Mouse (Mus musculus): ENCODE results near the gene Chn2. TPM values are rescaled to one million over a fixed set of nuclear protein-coding genes. Genes with fewer than 3 reads are reported as not detected.

Chn2 gene
- polyA plus RNA-seq, 1 experiment: 12.5 TPM

DNA sequence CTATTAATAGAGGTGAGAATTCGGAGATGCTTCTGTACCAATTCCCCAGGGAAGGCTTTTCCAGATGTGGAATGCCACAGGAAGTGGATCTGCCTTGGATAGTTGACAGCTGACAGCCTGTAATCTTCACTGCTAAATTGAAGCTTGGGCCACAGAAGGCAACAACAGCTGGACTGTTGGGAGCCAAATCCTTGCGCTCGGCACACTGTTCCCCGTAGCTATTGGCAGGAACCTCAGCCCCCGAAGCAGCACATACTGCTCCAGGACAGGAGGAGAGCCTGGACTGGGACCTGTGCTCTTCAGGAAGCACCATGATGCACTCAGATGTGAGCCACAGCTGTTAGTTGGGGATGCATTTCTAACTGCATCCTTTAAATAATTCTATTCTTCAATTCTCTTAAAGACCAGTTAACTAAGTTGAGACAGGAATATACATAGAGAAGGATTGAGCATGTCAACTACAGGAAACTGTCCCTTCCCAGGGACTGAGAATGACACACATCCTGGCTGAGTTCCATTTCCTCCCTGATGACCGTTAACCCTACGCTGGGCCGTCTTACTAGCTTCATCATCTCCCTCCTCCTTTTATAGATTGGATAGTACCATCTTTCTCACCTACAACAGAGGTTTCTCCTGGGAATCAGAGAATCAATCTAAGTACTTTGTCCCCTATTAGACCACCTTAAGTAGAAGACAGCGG lies 64.1 kb downstream of the Chn2 start:
- WGBS: 66% methylated on average over 9 of the region's 9 CpGs
- no peak for DNase-seq (ENCODE audit: low read depth, low spot score)

DNA sequence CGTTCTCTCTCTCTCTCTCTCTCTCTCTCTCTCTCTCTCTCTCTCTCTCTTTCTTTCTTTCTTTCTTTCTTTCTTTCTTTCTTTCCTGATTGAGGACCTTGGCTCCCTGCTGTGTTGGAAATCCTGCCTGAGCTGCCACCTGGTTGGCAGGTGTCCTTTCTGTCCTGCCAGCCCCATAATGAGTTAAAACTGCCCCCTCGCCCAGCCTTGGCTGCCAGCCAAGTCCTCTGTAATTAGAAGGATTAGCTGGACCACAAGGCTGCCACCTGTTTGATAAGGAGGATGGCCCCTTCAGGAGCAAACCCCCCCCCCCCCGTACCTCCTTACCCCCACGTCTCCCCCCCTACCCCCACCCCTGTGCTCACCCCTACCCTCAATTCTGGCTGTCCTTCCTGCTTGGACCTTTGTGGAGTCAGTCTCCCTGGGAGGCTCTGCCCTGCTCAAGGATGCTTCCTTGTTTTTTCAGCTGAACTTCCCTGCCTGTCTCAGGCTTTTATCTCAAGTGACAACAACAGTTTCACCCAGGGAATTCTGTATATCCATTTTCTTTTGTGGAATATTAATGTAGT lies 72.1 kb downstream of the Chn2 start:
- no peak for DNase-seq (ENCODE audit: low read depth, low spot score)
- WGBS: 6% methylated on average over 4 of the region's 4 CpGs

DNA sequence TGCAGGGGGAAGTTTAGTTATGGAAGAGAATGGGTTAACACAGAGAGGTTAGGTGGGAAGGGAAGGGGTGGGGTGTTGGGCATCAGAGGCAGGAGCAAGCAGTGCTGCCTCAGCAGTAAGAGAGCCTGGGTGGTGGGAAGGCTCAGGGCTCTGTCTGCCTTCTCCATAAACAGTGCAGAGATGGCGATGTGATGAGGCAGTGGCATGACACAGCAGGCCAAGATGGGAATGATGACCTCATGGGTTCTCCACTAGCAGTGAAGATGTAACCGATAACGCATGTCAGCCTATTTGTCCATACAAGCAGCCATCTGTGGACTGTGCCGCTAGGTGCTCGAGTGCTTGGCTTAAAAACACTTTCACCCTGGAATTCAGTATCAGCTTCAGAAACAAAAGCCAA lies 74.0 kb downstream of the Chn2 start:
- 86% methylated on average over 5 of the region's 5 CpGs for WGBS

DNA sequence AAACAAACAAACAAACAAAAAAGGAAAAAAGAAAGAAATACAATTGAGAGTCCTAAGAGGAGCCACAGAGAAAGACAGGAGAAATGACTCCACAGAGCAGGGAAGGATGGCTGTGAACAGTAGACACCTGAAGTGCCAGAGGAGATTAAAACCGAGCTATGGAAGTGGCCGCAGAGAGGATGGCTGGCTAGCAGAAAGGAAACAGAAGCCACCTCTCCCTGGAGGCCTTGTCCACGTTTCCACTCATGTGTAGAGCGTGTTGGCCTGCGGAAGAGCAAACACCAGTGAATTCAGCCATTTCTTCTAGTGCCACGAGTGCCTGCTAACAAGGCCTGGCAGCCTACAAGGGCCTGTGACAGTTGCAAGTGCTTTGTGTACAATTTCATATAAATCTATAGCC lies 75.1 kb downstream of the Chn2 start:
- 90% methylated on average over 6 of the region's 6 CpGs for WGBS
- no peak for DNase-seq (ENCODE audit: low read depth, low spot score)

More for the DNA sequence above, 74.0 kb downstream of the Chn2 start:
- DNase-seq (ENCODE audit: low read depth, low spot score): no peak

DNA sequence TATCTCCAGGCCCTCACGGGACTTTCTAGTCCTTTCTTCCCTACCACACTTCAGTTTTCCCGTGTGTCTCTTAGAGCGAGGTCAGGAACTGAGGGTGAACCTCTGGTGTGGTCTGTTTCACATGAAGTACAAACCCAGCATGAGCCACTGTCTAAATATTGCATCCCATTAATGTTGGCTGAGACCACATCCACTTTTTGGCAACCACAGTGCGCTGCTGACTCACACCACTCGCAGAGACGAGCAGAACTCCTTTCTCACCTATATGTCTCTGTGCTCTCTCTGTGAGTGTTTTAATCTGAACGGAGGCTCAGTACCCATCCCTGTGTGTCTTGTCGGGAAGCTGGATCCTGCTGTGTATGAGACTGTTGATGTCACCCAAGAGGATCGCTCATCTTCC lies 76.9 kb downstream of the Chn2 start:
- 78% methylated on average over 9 of the region's 9 CpGs for WGBS
- DNase-seq (ENCODE audit: low read depth, low spot score): no peak

DNA sequence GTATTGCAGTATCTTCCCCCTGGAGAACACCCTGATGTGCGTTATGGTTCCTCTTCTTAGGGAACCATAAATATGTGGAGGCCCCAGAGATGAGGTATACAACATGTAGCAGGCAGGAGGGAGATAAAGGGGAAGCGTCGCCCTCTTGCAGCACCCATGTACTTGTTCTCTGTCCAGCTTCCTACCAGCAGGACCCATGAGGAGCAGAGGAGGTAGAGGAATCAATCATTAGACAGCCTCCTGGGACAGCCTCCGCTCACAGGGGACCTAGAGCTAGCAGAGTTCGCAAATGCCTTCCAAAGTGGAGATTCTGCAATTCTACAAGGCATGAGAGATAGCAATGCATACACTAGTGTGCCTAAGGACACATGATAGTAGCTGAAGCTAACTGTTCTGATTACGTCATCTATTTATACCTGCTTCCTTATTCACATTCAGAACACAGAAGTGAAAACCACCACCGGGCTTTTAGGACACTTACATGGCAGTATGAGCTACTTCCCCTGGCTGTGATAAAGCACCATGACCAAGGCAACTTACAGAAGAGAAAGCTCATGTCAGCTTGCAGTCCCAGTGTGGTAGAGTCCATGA lies 77.7 kb downstream of the Chn2 start:
- no peak for DNase-seq (ENCODE audit: low read depth, low spot score)
- 74% methylated on average over 7 of the region's 7 CpGs for WGBS

DNA sequence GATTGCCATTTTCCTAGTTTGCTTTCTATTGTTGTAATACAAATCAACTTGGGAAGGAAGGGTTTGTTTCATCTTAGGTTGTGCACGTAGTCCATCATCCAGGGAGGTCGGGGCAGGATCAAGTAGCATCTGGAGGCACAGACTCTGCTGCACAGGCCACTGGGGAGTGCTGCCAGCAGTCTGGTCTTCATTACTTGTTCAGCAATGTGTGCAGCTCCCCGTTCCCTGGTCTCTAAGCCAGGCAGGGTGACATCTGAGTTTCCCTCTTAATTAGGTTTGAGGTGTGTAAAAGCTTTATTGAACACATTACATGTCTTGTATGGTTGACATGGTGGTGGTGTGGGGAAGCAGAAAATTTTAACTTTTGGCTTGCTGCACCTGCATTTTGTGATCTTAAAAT lies 79.0 kb downstream of the Chn2 start:
- no peak for DNase-seq (ENCODE audit: low read depth, low spot score)
- WGBS: 86% methylated on average over 3 of the region's 3 CpGs

DNA sequence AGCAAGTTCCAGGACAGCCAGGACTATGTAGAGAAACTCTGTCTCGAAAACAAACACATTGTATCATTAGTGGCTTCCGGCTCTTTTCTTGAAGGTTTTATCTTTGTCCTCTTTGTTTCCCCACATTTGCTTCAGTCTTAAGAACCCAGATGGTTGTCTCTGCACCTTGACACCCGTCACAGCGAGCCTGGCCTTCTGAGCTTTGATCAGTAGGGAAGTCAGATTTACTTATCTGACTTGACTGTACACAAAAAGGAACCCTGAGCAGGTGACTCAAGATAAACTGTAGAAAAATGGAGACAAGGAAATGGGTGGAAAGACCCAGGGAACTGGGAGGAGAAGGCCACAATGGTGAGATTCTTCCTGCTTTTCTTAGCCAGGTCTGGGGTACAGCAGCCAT lies 79.5 kb downstream of the Chn2 start:
- 56% methylated on average over 4 of the region's 4 CpGs for WGBS
- no peak for DNase-seq (ENCODE audit: low read depth, low spot score)

DNA sequence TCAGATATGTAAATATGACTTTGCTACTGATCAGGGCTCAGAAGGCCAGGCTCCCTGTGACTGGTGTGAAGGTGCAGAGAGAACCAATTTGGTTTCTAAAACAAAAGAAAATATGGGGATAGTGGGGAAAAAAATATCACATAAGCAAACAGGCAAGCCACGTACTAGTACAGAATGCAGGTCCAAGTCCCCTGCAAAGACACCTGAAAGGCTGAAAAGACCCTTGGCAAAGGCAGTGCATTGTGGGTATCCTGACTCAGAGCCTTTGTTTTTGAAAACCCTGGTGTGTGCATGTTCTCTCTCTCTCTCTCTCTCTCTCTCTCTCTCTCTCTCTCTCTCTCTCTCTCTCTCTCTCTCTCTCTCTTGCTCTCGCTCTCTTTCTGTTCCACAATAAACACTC lies 80.1 kb downstream of the Chn2 start:
- no peak for DNase-seq (ENCODE audit: low read depth, low spot score)
- 92% methylated on average over 2 of the region's 2 CpGs for WGBS

DNA sequence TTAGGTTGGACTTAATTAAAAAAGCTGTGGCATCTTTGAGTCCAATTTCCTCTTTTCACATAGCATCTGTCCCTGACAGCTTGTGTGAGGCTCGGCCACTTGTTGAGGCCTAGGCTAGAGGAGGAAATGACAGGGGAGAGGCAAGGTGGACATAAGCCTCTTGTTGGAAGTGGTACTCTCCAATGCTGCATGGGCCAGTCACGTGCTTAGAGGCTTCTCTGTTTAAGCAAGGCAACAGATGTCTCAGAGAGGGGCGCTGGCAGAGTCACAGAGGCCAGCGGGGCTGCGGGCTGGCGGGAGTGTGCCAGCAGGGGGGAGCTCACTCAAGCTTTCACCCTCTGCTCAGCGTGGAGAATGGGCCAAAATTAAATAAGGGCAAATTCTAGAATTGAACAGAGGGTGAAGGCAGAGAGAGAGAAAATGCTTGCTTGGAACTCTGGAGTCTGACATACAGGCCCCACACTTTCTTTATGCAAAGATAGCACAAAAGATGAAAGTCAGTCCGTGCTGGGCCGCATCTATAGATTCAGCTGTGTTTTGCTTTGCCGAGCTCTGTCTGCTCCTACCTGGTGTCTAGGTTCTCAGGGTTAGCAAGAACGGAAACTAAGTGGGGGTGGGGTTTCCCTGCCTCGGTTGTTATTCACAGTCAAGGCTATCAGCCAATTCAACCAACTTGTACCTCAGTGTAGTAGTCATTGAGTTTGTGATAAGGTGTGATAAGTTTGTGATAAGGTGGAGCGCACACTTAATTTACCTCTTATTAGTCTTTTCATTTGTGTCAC lies 80.7 kb downstream of the Chn2 start:
- no peak for DNase-seq (ENCODE audit: low read depth, low spot score)
- WGBS: 76% methylated on average over 13 of the region's 13 CpGs

DNA sequence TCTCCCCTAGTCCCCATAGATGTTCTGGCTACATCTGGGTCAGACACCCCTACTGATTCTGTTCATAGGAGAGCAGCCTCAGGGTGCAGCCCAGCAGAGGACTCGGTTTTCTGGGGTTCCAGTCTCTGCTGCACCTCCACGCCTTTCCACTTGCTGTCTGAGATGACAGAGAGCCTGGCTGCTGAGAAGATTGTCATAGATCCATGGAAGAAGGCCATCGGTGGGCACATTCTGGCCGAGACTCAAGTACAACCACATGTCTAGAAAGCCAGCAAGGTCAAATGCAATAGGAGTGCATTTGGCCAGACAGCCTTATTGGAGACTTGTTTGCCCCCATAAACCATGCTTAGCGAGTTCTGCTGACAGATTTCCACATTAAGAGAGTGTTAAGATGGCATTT lies 81.5 kb downstream of the Chn2 start:
- 87% methylated on average over 5 of the region's 5 CpGs for WGBS
- no peak for DNase-seq (ENCODE audit: low read depth, low spot score)

DNA sequence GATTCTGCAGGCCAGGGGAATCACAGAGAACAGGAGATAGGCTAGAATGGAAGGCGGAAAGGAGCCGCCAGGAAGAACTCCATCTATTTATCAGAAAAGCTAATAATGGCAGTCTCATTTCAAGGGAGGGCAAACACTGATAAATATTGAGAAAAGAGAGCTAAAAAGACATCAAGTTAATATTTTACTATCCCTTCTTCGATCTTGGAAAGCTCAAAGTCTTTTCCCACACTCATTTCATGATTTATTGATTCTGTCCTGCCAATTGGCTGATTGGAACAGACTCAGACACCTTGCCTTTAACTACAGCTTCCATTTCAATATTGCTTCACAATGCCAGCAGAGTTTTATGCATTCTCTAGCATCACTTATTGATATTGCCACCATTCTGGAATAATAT lies 85.2 kb downstream of the Chn2 start:
- DNase-seq (ENCODE audit: low read depth, low spot score): no peak
- 58% methylated on average over 3 of the region's 3 CpGs for WGBS

DNA sequence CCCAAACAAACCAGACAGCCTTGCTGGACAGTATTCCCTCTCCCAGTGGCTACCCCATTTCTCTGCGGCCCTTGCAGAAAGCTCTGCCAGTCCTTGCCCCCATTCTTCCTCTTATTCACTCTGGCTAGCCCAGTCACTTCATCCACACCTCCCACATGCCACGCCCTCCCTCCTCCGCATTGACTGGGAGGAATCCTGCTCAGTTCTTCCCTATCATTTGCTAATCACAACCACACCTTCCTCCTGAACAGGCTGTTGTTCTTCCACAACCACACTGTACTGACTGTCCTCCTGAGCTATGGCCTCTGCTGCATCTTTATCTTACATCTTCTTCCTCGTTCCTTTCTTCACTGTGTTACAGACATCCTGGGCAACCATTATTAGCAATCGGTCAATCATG lies 86.2 kb downstream of the Chn2 start:
- WGBS: 64% methylated on average over 5 of the region's 5 CpGs
- DNase-seq (ENCODE audit: low read depth, low spot score): no peak

DNA sequence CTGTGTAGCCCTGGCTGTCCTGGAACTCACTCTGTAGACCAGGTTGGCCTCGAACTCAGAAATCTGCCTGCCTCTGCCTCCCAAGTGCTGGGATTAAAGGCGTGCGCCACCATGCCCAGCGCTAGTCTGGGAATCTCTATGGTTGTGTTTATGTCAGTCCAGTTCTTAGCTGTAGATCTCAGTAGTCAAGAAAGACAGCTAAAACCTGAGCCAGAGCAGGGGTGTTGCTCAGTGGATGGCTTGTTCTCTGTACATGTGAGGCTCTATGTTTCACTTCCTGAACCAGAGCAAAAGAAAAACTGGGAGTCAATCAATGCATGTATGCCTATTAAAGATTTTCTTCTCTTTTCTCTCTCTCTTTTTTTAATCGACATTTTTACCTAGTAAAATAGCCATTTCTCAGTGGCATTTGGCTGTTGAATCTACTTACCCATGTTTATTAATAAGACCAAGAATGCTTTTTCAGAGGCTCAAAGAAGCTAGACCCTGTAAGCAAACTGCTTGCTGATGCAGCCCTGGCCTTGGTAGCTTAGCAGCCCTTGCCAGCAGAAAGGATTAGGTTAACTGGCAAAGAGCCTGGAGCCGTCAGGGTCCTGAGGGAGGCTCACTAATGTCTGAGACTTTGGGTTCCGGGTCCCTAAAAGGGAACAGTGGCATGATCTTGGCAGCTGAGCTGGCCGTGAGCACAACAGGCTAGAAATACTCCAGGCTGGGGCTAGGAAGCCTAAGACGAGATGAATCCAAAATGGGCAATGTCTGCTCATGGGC lies 87.1 kb downstream of the Chn2 start:
- DNase-seq (ENCODE audit: low read depth, low spot score): no peak
- 79% methylated on average over 9 of the region's 9 CpGs for WGBS

DNA sequence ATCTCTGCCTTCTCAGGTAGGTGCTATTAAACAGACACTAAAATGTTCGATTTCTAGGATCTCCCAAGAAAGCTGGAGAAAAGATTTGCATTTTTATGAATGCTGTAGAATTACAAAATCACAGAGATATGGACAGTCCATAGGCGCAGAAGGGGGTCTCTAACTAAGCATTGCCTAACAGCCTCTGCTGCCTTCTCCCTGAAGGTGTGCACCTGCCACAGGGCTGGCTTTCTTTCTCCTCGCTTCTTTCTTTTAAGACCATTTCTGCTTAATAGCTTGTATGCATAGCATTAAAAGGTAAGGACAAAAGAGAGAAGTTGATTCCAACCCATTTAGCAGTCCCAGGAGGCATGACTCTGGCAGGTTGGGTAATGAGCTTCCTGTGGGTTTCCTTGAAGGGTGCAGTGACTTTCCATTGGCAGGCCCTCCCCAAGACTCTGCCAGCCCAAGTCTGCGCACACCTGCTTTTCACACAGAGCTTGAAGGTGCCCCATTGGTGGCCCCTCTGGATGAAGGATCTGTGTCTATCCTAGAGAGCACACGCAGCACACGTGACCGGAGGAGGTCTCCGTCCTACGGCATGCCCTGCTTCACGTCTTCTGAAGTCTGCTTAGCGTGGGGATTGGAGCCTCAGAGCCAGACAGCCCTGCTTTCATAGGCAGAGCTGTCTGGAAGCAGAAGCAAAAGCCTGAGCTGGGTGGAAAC lies 87.8 kb downstream of the Chn2 start:
- WGBS: 74% methylated on average over 11 of the region's 11 CpGs
- no peak for DNase-seq (ENCODE audit: low read depth, low spot score)

DNA sequence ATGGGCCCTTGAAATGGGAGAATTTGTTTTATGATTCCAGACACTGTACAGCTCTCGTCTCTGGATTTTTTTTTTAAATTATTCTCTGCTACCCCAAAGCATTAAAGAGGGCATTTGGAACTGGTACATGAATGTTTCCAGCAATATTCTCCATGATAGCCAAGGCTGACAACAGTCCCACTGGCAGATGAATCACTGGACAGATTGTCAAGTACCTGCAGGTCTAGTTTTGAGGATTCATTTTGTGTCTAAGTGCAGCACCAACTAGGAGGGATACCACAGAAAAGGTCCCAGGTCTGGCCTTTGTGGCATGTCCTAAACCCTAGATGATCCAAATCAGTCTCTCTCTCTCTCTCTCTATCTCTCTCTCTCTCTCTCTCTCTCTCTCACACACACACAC lies 89.3 kb downstream of the Chn2 start:
- 75% methylated on average over 1 of the region's 1 CpGs for WGBS
- DNase-seq (ENCODE audit: low read depth, low spot score): no peak

DNA sequence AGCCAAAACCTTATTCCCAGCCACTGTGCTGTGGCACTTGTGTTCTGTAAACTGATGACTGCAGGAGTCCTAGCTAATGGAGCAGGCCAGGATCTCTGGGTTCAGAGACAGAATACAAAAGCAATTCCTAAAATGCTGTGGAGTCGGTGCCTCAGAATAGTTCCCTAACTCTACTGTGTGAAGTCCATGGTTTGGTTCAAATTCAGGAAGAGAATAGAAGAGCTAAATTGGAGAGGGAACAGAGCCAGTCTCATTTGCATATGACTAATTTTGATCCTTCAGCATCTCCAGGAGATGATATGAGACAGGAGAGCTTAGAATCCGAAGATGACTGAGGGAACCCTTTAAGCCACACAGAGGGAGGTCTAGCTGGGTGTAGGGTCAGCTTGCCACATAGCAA lies 90.2 kb downstream of the Chn2 start:
- DNase-seq (ENCODE audit: low read depth, low spot score): no peak
- 84% methylated on average over 2 of the region's 2 CpGs for WGBS

DNA sequence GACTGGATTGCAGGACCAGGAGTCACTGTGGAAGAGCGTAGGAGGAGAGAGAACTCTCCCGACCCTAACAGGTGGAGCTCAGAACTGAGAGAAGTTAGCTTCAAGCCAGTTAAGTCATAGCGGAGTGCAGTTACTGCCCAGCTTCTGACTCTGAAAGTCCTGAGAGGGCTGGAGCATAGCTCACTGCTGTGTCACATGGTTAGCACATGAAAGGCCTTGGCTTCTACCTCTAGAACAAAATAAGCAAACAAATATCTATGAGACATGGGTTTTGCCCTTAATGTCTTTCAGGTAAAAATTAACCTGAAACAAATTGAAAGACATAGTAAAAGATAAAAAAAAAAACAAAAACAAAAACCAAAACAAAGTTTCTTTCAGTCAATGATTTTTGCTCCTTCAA lies 91.5 kb downstream of the Chn2 start:
- 88% methylated on average over 3 of the region's 3 CpGs for WGBS

DNA sequence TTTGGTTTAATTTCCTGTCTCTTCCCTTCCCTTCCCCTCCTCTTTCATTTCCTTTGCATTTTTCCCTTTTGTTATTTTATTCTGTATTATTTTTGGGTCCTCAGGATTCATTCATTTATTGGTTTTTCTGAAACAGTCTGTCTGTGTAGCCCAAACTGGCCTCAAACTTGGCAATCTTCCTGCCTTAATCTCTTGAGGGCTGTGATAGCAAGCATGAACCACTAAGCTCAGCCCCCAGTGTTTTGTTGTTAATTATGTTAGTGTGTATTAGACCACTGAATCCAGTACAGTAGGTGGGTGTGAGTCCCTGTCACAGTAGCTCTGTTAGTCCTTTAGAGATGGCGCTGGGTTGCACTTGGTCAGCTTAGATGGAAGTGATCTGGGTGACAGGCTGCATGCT lies 93.2 kb downstream of the Chn2 start:
- no peak for DNase-seq (ENCODE audit: low read depth, low spot score)
- WGBS: 91% methylated on average over 1 of the region's 1 CpGs

More for the DNA sequence above, 91.5 kb downstream of the Chn2 start:
- DNase-seq (ENCODE audit: low read depth, low spot score): no peak
